Mouse (Mus musculus) kidney, adult 2 months (tissue): ENCODE results near the gene Nap1l4.
A peak's percentile ranks its signal among the peaks of the same experiment; 100 is the strongest.

Source experiments
- CTCF ChIP-seq: fragments of 200-500 bp; conservative IDR thresholded peaks from 2 replicates; pipeline ENCODE4 v1.5.1; 2011; ENCODE audit warnings: low read depth, mild to moderate bottlenecking, control low read depth, low read length, moderate library complexity, mixed read lengths; ENCODE audit not compliant: insufficient read depth, insufficient read length
- POLR2A ChIP-seq: fragments of 200-500 bp; IDR thresholded peaks from one replicate; pipeline ENCODE4 v1.6.1; 2011; ENCODE audit warnings: low read depth, low read length, control low read depth

DNA sequence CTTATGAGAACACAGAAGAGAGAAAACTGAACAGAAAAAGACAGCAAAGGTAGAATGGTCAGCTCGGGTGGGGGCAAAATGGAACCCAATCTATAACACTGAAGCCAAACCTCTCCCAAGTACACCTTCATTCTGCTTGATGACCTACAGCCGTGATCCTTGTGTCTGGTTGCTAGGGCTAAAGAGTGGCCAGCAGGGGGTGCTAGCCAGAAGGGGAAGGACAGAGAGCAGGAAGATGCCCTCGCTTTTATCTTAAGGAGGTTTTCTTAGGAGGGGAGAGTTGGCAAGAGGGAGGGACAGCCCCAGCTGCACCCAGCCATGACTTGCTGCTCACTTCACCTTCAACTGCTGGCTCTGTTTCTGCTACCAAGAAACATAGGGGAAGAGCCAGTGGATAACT, 35.0 kb upstream of the Nap1l4 start:
- TF ChIP-seq POLR2A (no peak), CTCF (peak; percentile 85)
